Mouse (Mus musculus) CD8-positive naive resting alpha-beta T cell, adult 2 months (primary cell): ENCODE results near the gene Rap1gap.

Source experiments
- DNase-seq, 2 experiments: peaks; one replicate each; pipeline ENCODE4 v3.0.0; 2022; ENCODE audit warnings: low read depth in 2 of 2, low spot score in 2 of 2

Rap1gap gene

DNA sequence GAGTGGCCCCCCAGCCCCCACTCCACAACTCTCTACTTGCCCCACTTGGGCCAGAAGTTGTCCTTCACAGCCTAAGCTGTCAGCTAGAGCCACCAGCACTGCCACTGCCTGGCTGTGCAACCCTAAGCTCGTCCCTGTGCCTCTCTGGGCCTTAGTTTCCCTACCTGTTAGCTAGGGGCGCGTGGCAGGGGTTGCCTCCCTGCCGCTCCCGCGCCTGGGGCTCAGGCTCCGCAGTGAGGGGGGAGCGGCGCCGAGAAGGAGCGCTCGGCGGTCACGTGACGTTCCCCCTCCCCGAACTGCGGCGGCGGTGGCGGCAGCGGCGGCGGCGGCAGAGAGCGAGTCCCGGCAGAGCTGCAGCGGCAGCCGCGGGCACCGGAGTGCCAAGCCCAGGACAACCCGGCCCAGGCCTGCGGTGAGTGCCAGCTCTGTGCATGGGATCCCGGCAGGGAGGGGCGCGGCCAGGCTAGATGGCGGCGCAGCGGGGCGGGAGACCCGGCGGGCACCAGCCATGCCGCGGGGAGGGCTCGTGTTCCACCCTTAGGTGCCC, at the start of gene Rap1gap:
Gene Rap1gap, plus strand, starts transcription at position 294 of the 547 bp plus-strand sequence.
- no peak for DNase-seq

DNA sequence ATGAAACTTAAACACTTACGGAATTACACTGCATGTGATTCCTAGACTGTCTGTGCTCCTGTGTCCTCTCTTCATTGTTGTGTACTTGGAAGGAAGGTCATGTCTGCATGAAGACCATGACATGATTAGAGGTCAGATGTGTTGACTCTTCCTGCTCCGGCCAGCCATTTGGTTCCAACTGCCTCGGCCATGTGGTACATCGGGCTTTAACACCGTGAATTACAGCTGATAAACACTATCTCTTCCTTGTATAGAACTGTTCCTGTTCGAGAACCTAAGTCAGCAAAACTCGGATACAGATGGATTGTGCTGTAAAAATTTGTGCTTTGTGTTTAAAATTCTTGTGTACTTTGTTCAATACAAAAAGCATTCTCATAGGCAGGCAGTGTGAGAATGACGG, 41.7 kb upstream of the Rap1gap start:
- no peak for DNase-seq

DNA sequence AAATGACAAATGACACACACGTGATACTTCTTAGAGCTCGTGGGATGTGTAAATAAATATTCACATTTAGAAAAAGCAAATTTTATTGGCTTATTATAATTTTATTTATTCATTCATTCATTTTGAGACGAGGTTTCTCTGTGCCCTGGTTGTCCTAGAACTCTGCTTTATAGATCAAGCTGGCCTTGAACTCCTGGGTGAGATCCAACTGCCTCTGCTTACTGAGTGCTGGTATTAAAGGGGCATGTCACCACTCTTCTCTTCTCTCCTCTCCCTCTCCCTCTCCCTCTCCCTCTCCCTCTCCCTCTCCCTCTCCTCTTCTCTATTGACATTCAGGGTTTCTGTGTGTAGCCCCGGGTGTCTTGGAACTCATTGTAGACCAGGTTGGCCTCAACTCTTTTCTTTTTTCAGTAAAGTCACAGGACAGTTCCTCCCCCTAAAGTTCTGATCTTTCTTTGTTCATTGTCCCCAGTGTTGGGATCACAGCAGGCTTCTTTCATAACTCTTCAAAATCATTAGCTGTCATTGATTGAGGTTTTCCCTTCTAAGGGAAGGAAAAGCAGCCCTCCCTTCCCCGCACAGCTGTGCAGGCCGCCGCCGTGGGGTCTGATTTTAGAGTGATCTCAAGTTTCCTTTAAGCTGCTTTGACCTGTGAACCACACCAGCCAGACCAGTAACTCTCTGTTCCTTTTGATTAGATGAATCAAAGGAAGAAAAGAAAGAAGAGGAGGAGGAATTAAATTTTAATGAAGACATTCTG, 36.9 kb upstream of the Rap1gap start:
- no peak for DNase-seq

DNA sequence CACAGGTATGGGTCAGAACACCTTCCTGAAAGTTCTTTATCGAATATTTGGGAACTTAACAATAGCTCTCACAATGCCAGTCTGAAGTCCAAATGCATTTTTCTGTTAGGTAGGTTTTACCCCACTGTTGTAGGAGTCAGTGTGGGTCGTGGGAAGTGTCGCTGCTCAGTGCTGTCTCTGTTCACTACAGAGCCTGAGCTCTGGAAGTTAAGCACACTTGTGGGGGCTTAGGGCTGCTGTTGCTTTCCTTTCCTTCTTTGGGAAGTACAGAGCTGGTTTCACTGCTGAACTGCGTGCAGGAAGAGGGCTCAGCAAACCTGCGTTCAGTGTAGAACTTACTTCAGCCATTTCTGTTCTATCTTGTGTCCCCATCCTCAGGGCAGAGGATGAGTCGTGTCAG, 36.1 kb upstream of the Rap1gap start:
- DNase-seq, result no peak

DNA sequence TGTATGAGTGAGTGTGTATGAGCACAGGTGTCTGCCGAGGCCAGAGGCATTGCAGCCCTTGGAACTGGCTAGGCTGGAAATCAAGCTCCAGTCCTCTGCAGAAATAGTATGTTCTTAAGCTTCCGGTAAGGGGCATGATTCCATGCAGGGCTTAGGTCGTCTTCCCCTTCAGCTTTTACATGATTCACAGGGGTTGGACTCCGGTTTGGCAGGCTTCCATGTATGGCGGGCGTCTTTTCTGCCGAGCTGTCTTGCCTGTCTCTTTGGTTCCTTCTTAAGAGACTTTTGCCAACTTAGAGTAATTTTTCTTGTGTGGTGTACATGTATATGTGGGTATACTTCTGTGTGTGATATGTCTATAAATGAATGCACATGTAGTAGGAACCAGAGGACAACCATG, 35.2 kb upstream of the Rap1gap start:
- no peak for DNase-seq

DNA sequence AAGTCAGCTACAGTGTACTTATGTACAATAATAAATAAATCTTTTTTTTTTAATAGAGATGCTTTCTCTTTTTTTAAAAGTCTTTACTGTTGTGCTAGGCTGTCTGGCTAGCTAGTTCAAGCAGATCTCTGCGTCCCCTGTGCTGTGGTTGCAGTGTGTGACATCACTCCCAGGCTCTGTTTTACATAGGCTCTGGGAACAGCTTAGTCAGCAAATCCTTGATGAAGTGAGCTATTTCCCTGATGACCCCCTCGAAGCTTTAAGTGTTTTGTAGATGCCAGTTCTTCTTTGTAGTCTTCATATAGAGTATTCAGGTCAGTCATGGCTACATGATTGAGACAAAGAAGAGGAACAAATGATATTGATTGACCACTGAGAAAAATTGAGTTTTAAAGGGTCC, 34.4 kb upstream of the Rap1gap start:
- DNase-seq, result no peak

DNA sequence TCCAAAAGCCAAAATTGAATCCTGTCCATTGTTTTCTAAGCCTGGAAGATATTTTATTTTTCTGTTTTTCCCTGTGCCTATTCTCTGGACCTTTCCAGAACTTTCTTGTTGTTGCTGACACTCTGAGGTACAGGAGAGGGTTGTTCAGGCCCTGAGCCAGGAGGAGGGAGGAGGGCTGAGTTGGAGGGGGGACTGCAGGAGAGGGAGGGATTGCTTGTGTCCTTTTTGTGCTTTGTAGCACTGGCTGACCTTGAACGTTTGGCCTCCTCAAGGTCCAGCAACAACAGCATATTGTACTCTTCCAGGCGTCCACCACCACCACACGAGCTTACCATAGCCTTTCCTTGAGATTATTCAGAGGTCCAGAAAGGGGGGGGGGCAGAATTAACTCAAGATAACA, 32.9 kb upstream of the Rap1gap start:
- no peak for DNase-seq

DNA sequence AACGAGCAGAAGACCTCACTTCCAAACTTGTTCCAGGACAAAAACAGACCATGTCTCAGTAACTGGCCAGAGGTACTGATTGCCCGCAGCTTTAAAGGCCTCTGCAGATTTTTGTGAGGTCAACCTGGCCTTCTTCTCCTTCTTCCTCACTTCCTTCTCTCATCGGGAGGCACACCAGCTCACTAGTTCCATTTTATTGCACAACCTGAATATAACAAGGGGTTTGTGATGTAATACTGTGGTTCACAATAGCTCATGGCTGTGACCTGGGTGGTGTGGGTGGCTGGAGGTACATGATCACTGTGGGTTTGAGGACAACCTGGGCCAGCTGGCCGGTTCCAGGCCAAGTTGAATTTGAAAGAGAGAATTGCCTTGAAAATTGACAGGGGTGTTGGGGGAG, 31.1 kb upstream of the Rap1gap start:
- DNase-seq, result no peak

DNA sequence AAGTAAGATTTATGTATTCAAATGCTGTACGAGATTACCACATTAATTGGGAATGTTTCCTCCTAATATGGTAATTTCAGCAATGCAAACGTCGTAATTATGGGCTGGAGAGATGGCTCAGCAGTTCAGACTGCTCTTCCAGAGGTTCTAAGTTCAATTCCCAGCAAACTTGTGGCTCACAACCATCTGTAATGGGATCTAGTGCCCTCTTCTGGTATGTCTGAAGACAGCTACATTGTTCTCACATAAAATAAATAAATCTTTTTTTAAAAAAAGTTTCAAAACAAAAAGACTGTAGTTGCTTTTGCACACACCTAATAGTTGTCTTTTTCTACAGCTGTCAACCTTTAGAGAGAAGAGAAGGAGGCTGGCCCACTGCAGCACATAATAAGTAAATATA, 27.9 kb upstream of the Rap1gap start:
- DNase-seq, result no peak

DNA sequence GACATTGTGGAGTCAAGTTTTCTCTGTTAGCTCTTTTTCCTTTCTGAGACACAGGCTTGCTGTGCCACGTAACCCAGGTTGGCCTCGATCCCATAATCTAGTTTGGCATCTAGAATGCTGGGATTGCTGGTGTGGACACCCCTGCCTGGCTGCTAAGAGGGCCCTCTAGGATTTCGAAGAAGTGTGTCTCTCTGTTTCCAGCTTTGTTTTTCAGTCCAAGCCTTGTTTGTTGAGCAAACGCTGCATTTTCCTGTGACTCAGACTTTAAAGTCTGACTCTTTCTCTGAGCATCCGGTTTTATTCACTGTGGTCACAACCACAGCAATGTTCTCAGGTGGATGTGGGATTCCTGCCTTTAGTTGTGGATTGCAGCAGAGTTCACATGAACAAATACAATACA, 23.0 kb upstream of the Rap1gap start:
- DNase-seq, result peak; percentile 14 to 52

DNA sequence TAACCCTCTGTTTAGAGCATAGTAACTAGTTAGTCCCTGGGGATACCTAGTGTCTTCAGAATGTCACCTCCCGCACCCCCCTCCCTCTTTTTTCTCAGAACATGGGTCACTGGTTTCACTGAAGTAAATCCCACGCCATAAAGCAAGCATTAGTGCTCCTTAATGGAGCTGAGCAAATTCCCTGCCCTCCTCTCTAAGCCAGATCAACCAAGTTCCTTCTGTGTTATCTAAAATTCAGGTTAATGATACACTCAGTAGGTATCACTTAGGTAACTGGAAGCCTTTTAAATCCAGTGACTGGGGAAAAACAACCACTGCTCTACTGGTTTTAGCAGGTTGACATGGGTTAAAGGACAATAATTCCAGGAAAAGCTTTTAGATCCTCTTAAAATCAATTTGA, 22.4 kb upstream of the Rap1gap start:
- no peak for DNase-seq

DNA sequence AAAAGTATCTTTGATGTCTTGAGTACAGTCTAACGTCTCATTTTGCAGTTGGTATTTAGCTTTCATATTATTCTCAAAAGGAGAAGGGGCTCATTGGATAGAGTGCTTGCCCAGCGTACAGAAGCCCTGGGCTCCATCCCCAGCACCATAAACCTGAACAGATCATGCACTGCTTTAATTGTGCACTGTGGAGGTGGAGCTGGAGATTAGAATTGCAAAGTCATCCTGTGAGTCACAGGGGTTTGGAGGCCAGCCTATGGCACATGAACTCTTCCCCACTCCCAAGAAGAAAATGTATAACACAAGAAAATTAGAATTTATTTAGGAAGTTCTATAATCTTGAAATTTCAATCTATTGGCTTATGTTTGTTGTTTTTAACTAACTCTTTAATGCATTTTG, 21.1 kb upstream of the Rap1gap start:
- DNase-seq, result no peak

DNA sequence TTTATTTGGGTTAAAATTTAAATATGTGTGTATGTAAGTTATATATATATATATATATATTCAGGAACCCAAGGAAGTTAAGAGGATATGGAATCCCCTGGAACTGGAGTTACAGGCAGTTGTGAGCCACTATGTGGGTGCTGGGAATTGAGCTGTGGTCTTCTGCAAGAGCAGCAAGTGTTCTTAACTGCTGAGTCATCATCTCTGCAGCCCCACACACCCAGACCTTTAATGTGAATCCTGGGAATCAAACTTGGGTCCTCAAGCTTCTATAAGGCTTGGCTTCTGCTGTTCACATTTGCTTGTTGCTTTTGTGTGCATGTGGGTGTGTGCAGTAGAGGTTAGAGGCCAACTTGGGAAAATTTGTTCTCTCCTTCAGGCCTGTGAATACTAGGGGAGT, 18.3 kb upstream of the Rap1gap start:
- DNase-seq, result no peak

DNA sequence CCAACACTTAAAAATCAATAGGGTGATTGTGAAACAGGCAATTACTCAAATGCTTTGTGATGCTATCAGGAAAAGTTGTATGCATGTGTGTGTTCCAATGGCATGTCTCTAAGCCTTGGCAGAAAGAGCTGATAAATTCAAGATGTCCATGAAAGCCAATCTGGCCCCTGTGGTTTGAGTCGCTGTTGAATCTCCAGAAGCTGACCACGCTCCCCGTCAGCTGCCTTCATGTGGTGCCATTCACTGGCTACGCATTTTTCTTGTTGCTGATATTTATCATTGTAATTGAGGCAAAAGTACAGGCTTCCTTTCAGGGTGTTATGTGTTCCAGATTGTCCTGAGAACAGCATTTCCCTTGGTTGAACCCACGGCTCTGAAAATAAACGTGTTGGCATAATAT, 16.9 kb upstream of the Rap1gap start:
- DNase-seq, result no peak

DNA sequence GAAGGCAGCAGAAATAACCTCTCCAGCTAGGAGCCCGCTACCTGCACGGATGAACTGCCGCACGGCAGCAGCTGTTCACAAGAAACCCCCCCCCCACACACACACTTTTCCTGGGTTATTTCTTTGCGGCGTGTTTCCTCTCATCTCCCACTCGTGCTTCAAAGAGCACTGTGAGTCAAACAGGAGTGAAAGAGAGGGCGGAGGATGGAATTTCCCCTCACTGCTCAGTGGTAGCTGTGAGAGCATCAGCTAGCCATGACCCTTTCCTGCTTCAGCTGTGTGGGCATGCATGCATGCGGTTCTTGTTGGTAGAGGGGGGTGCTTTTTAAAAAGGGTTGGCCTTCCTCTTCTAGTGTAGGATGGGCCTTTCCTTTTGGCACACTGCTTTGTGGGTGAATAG, 16.3 kb upstream of the Rap1gap start:
- DNase-seq, result no peak

DNA sequence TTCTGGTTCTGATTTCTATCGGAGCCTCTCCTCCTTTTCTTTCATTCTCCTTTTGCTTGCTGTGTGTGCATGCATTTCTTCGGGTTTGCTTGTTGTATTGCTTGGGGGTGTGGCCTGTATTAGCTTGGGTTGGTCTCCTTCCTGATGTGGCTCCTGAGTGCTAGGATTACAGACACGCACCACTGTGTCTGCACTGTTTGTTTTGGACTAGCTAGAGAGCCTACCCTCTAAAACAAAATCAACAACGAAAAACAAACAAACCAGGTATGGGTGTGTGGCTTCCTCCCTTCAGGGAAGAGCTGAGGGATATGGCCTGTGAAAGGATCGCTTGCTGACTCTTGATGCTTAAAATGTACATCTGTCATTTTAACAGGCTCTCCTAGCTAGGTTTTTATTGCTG, 13.6 kb upstream of the Rap1gap start:
- no peak for DNase-seq

DNA sequence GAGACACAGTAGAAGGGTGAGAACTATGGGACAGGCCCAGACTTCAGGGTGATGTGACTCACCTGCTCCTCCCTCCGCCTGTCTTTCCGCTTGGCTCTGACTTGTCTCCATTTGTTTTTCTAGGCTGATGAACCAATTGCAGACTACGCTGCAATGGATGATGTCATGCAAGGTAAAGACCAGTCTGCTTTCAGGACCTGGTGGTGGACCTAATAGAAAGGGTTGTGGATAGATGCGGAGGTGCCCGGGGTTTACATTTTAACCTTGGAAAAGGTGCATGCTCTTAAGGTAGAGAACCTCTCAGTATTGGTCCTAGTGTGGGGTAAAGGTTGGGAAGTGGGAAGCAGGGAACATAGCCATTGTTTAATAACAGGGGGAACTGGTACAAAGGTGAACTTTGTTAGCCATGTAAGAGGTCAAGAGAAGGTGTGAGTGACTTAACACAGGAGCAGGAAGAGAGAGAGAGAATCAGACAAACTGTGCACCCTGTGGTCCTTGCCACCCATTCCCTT, 11.6 kb upstream of the Rap1gap start:
- no peak for DNase-seq

DNA sequence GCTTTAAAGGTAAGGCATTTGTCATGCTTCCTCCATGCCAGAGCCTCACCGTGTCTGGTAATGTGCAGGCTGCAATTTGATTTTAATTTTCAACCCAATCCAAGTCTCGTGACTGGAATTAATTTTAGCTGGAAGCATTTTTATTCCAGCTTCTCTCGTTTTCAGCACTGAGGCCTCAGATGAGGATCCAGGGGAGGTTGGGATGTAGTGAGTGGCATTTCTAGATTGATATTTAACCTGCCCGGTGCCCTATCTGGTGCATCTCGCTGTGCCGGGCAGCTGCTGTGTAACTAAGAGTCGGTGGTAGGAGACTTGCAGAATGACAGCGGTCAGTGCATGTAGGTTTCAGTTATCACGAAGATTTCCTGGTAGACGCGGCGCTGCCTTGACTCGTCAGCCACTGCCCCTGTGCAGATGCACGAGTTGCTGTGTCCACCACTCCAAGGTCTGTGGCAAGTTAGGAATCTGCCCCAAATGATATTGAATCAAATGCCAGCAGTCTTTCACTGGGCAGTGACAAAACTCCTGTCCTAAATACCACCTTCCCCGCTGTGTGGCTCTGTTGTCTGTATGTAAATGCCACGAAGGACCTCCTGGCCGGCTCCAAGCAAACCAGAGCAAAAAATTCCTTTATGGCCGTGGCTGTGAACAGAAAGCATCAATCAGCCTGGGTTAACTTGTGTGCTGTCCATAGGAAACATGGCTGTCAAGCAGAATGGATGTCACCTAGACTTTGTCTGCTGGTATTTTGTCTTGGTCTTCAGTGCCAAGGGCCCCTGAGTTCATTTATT, 9.1 kb upstream of the Rap1gap start:
- DNase-seq, result no peak

DNA sequence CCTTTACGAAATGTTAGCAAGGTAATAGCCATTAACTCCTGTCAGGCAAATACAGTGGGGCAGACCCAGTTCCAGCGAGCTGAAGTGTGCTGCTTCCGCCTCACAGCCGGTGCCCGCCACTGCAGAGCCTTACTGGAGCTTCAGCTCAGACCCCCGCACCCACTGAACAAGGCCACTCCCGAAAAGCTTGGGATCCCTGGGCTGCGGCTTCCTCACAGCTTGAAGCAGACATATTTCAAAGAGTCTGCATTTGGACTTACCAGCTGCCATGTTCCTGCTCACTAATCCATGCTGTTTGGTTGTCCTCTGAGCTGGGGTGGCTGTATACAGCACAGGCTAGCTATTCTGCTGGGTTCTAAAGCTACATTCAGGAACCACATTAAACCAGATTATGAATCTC, 6.9 kb upstream of the Rap1gap start:
- no peak for DNase-seq

DNA sequence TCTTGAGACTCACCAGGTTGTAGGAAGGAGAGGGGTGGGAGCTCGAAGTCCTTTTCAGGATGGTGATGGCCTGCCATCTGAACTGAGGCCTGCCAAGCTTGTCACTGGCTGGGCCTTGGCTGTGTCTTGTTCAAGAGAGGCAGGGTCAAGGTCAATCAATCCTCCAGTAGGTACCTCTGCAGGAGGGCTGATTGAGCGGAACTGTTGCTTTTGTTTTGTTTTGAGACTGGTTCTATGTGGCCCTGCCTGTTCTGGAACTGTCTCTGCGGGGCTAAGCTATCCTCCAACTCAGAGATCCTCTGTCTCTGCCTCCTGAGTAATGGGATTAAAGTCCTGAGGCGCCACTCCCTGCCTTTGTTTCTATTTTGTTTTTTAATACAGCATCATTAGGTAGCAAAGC, 5.0 kb upstream of the Rap1gap start:
- DNase-seq, result no peak

DNA sequence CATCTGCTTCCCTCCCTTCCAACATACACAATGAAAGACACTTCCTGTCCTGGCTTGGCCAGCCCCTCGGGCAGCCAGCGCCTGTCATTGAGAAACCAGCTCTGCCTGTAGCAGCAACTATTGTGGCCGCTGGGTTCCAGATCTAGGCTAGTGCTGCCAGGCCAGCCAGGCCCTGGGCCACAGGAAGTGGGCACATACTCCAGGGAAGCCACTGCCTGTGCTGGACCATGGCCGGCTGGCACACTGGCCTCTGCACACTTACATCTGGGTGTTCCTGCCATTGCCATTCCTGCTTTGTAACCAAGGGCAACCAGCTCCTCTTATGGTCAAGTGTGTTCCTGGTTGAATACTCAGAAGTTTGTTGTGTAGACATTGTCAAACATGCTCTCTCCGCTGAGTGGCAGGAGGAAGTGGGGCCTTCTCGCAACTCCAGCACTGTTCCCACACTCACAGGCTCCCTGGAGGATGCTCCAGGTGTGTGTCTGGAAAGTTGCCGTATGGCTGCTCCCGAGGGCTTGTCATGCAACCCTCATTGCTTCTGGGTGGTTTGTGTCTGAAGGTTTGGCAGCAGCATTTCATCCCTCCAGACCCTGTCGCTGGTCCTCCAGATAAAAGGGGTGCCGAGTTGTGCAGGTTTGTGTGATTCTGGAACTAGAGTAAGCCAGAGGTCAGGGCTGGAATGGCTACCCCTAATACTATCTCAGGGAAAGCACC, 4.0 kb upstream of the Rap1gap start:
- no peak for DNase-seq

DNA sequence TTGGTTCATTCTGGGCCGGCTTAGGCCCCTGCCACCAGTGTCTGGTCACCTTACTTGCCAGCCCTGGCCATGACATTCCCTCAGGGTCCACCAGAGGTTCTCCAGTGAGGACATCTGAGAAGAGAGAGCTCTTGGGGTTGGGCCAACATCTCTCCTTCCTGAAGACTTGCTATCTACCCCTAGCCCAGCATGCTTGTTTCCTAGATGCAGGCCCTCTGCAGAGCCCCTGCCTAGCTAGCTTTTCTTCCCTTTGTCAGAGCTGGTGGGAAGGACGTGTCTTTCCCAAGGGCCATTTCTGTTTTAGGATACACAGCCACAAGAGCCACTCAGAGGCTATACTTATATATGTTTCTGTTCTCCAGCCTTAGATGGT, 3.5 kb upstream of the Rap1gap start:
- no peak for DNase-seq
